Mouse (Mus musculus): ENCODE measurements around the gene Etfa. TPM values are rescaled to one million over a fixed set of nuclear protein-coding genes. Genes with fewer than 3 reads are reported as not detected.

Etfa gene
- total RNA-seq (2021): 100 to 1,000 TPM; 212 to 213 TPM
- long read RNA-seq, experiment 1, transcript Etfa-201 (12 exons, 1,392 nt): major isoform, 290 of 333 reads
- long read RNA-seq, experiment 1, partial matches to known transcripts: 24 of 333 reads
- long read RNA-seq, experiment 1, other reads (novel, unspliced or antisense): 19 of 333 reads
- long read RNA-seq, experiment 2, transcript Etfa-201 (12 exons, 1,392 nt): major isoform, 279 of 321 reads
- long read RNA-seq, experiment 2, partial matches to known transcripts: 28 of 321 reads
- long read RNA-seq, experiment 2, other reads (novel, unspliced or antisense): 14 of 321 reads

DNA sequence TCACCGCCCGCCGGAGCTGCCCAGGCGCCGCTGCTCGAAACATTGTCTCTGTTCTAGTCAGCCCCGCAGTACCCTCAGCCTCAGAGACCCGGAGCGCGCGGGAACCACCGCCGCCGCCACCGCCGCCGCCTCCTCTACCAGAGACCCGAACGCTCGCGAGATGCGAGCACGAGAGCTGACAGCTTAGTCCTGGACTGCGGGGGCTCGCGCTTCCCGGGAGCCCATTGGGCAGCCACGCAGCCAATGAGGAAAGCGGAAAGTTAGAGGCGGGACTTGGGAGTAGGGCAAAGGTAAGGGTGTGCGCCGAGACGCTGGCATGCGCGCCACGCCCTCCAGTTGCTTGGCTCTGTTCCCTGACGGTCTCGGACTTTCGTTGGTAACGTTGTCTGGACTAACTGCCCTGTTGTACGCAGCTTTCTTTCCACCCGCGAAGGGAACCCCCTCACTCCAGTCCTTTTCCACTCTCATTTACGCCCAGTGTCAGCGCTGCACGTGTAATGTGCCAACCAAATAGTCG, at the start of gene Etfa:
TSS of gene Etfa (minus strand) at position 217 of the 517 bp plus-strand sequence.
- peak; percentile 85 to 94 for DNase-seq (ENCODE audit: low spot score in 2 of 2)

DNA sequence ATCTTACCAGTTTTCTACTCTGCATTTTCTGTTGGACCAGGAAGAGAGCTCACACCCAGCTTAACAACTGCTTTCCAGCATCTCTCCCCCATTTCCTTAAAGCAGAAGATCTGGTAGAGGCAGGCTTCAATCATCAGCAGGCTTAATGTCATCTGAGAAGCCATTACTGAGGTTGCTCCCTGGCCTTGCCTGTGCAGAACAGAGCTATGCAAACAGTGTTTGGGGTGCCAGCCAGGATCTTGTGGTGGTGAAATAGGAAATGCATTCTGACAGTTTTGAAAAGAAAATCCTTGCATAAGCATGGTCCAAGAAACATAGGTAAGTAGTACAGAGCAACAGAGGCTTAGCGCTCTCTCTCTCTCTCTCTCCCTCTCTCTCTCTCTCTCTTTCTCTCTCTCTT, 48.9 kb upstream of the Etfa start:
- DNase-seq (ENCODE audit: low spot score in 2 of 2): no peak

DNA sequence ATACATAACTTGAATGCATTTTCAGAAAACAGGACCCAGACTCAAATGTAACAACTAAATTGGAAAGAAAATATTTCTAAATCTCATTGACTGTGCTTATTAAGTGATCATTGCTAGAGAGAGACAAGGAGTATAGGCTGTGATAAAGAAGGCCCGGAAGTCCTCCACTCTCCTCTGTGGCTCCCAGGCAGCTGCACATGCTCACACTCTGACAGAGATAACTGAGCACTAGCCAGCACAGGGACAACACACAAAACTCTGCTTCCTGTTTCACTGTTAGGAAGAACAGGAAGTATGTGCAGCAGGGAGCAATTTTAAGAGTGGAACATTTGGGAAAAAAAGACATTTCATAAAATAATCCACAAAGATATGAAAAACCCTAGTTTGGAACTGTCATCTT, 42.9 kb upstream of the Etfa start:
- no peak for DNase-seq (ENCODE audit: low spot score in 2 of 2)

DNA sequence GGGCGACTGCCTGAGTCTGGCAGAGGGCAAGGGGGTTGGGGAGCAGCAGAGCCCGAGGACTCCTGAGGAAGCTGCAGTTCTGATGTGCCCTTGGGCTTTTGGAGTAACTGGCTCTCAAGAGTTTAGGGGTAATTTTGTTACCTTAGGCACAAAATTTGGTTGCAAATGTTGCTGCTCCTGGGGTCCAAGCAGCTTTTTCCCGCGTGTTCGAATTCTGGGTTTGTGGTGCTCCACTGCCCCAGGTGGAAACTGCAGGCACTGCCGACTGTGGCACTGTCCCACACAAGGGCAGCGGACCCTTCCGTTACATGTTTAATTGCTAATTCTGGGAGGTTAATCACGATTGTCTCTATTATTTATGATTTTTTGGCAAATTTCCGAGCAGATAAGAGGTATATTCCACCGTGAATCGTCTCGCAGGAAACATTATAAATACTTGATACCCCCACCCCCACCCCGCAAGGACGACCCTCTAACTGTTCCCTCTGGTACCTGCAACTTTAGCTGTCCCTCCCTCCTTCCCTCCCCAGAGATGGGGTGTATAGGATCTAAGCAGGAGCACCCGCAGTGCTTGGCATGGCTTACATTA, 37.4 kb upstream of the Etfa start:
- DNase-seq (ENCODE audit: low spot score in 2 of 2): no peak

DNA sequence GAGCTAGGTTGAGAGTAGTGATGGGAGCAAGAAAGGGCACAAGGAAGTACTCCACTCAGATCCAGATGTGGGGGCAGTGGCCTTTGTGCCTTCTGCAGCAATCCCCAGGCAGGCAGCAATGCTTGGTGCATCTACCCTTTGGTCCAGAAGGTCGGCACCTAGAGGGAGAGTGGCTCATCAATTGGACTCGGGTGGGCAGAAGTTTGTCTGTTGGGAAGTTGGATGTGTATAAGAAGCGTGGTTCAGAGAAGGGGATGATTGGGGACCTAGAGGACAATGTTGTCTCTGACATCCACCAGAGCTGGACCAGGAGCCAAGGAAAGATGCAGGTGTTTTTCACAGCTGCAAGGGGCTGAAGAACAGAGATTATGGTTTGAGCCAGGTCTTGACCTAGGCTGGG, 36.8 kb upstream of the Etfa start:
- no peak for DNase-seq (ENCODE audit: low spot score in 2 of 2)

DNA sequence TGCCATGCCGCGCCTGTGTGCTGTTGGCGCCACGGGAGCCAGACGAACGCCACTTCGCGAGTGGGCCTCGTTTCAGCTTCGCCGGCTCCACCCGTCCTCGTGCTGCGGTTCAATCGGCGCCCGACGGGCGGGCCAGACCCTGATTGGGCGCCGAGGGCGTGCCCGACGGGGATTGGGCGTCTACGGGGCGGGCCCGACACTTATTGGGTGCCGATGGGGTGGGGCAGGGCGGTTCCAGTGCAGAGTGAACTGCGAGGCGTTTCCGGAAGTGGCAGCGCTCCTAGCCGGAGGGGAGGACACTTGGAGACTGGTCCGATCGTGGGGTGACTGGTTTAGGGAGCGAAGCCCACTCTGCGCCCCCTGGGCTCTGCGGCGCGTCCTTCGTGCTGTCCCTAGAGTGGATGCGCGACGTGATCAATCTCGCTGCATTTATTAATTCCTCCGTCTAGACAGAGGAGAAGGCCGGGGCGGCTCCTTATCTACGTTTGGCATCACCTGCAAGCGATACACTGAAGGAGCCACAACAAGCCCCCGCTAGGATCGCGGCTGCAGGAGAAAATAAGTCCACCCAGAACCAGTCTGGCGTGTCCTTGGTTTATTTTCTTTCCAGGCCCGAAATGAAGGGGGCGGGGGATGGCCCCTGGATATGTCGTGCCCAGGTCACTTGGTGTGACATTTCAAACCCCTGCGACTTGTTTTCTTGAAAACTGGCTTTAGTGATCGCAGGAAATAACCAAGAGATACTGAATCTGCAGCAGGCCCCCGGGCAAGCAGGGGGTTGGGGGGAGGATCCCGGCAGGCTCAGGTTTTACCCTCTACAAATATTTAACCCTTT, 34.4 kb upstream of the Etfa start:
- peak in 1 of 2 experiments; percentile 40 for DNase-seq (ENCODE audit: low spot score in 2 of 2)

DNA sequence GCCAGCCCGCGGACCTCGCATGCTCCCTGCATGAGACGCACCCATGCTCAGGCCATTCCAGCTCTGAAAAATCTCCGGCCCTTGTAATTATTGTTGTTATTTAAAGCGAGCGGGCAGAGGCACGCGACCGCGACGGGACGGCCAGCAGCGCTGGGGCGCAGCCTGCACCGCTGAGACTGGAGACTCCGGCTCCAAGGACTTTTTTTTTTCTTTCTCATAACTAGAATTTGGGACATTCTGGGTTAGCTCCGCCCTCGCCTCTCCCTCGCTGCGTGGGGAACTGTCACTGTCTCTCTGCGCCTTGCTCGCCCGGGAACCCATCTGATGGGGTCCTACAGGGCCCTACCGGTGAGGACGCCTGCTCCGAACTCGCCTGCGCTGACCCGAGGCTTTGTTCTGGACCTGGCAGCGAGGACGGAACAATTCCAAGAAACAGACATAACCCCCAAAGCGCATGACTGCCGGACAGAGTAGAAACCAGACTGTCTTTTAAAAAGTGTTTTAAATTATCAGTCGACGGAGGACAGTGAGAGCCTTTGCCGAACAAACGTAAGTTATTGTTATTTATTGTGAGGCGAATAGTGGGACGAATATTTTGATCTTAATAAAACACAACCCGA, 33.6 kb upstream of the Etfa start:
- peak in 1 of 2 experiments; percentile 17 for DNase-seq (ENCODE audit: low spot score in 2 of 2)

DNA sequence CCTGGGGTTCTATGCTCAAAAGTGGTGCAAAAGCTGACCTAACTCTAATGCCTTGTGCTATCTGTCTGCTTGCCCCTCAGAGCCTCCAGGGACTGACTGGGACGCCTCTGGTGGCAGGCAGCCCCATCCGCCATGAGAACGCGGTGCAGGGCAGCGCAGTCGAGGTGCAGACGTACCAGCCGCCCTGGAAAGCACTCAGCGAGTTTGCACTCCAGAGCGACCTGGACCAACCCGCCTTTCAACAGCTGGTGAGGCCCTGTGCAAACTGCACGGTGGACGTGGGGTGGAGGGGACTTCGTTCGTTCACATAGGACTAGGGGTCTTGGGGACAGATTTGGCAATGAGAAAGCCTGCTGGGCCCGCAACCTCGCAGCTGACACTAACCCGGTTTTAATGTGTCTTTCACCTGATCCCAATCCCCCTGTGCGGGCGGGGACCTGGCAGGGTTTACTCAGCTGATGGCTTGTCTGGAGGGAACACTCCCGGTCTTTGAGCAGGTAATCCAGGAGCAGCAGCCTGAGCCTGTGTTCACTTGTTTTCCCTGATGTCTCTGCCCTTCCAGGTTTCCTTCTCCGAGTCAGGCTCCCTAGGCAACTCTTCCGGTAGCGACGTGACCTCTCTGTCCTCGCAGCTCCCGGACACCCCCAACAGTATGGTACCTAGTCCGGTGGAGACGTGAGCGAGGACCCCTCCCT, 33.0 kb upstream of the Etfa start:
- DNase-seq (ENCODE audit: low spot score in 2 of 2): peak in 1 of 2 experiments; percentile 28

DNA sequence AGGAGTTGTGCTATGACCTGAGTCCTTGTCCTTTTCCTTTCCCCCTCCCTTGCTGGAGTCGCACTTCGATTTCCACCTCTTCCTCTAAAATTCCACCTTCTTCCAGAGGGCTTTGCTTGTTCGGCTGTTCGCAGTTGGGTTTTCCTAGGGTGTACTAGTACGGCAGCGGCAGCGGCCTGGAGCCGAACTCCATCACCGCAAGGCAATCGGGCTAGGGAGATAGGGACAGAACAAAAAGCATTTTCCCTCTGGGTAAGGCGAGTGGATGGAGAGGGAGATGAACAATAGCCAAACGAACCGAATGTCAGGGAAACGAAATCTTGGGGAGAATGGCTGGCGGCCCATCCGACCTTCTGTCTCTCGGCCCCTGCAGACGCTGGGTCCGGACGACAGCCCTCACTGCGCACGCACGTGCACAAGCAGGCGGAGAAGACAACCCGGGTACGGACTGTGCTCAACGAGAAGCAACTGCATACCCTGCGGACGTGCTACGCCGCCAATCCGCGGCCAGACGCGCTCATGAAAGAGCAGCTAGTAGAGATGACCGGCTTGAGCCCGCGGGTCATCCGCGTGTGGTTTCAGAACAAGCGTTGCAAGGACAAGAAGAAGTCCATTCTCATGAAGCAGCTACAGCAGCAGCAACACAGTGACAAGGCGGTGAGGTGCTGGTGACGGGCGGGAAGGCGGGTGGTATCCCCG, 31.8 kb upstream of the Etfa start:
- DNase-seq (ENCODE audit: low spot score in 2 of 2): peak in 1 of 2 experiments; percentile 40

DNA sequence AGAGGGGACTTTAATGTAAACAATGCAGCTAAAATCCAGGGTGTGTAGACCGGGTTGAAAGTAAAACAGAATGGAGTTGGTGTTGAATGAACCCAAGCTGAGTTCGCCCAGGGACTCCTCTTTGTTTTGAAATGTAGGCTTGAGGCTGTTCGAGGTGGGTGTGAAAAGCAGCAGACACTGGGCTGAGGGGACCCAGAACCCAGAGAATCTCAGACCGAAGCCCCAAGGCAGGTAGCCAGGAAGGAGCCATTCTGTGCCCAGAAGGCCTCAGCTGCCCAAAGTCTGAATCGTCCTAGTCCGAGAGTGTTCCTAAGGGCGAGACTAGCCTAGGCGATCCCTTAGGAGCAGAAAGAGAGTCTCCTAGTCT, 31.3 kb upstream of the Etfa start:
- DNase-seq (ENCODE audit: low spot score in 2 of 2): no peak

DNA sequence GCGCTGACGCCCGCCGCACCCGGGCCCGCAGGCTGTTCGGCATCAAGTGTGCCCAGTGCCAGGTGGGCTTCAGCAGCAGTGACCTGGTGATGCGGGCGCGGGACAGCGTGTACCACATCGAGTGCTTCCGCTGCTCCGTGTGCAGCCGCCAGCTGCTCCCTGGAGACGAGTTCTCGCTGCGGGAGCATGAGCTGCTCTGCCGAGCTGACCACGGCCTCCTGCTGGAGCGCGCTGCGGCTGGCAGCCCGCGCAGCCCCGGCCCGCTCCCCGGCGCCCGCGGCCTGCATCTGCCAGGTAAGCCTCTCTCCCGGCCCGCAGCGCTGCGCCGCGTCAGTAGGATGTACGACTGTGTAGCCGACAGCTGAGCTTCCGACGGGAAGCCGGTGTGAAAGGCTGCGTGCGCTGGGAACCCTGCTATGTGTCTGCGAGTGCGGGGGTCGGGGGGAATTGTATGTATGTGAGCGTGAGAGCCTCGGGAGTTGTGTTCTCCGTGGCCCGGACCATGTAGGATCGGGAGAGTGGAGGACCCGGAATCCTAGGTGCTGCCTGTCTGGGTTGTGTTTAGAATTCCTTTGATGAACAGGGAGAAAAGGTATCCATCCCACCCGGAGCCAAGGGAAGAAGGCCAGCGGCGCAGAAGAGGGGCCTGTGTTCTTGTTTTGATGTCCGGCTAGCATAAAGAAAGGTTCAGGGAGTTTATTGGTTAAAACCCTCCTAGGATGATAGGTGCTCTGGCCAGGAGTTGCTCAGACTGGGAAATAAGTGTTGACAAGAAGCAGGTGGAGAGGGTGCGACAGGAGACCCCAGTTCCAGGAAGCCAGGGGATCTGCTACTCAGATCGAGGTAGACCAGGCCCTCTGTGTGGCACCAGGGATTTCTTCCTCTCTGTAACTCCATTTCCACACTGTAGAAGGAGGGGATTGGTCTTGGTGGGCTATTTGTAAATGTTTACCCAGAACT, 30.6 kb upstream of the Etfa start:
- no peak for DNase-seq (ENCODE audit: low spot score in 2 of 2)

DNA sequence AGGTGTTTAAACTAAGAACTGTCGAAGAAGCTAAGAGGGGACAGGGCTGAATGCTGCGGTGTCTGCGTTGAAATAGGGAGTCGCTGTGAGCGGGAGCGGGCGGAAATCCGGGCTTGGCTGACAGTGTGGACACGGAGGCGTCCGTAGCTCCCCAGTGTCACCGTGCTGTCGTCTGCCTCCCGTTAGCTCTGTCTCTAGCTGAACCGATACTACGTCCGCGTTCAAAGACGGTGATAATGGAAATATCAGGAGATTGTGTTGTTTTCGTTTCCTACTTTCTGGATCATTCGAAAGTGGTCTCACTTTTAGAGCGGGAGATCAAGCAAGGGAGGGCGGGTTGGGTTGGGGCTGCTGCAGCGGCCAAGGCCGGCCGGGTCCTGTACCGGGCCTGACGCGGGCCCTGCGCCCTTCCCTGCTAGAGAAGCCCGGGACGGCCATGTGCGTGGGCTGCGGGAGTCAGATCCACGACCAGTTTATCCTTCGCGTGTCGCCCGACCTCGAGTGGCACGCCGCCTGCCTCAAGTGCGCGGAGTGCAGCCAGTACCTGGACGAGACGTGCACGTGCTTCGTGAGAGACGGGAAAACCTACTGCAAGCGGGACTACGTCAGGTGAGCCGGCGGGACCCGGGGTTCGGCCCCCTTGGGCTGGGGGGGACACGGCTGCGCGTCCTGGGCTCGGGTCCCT, 29.8 kb upstream of the Etfa start:
- DNase-seq (ENCODE audit: low spot score in 2 of 2): peak; percentile 33 to 39

DNA sequence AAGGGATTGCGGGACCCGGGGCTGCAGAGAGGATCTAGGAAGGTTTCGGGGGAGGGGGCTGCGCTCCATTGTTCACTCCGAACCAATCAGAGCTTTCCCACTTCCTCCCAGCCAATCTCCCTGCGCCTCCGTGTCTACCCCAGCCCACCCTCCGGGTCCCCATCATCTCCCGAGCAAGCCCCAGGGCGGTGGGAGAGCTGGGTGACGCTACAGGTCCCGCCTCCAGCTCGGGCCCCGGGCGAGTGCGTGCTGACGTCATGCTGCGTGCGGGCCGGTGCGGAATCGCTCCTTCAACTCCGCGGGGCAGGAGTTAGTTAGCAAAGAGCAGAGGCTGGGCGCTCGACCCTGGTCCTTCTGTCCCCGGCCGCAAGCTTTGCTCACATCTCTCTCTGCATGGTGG, 28.8 kb upstream of the Etfa start:
- peak; percentile 28 to 48 for DNase-seq (ENCODE audit: low spot score in 2 of 2)

DNA sequence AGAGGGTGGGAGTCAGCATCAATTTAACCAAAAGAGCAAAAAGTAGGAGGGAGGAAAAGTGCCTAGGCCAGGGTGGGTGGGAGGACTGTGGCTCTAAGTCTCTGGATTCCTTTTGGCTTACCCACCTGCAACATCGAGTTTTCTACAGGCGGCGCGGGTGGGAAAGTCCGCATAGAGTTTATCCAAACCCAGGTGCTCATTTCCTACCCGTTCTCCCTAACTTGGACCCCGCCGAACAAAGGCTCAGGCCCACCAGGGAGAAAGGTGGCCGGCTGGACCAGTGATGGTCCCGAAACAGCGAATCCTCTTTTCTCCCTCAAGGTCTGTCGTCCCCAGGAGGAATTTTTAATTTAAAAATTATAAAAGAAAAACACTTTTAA, 28.3 kb upstream of the Etfa start:
- DNase-seq (ENCODE audit: low spot score in 2 of 2): no peak

DNA sequence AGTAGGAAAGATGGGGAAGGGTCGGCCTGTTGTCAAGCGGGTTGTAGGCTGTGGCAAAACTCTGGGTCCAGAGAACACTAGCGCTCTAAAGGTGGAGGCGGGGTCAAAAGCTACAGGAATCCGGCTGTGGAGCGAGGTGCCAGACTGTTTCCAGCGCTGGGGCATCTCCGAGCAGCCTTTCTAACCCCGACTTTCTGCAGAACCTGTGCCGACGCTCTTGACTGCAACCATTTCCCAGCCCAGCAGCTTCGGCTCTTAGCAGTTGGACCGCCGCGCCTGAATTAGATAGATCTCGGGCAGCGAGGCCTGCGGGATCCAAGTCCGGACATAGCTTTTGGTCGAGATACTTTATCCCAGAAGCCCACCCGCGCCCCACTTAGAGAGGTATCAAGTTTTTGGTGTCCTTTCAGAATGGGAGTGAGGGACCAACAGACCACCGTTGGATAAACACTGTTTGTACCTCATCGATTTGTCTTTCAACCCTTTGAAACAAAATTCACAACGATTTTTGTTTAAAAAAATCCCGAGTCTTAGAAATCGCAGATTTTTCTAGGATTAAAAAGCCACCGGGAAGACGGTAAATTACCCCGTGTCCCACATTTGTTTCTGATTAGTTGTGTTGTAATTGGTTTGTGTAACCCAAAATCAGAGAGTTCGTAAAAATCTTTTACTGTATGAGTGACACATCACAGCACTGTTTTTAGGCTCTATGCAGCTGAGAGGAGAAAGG, 27.8 kb upstream of the Etfa start:
- DNase-seq (ENCODE audit: low spot score in 2 of 2): no peak

DNA sequence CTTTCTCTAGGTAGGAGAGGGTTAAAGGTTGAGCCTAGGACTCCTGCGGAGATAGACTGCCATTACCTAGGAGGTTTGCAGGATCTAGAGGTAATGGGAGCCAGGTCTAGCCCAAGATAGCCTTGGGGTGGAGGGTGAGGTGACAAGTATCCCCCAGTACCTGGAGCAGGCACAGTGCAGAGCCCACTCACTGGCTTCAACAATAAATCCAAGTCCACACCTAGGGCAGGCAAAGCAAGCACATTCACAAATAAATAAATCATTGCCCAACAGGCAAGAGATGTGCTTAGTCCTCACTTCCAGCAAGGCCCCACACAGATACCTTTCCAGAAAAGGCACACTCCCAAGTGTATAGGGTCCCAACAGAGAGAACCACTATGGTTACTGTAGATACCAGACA, 27.0 kb upstream of the Etfa start:
- DNase-seq (ENCODE audit: low spot score in 2 of 2): no peak

DNA sequence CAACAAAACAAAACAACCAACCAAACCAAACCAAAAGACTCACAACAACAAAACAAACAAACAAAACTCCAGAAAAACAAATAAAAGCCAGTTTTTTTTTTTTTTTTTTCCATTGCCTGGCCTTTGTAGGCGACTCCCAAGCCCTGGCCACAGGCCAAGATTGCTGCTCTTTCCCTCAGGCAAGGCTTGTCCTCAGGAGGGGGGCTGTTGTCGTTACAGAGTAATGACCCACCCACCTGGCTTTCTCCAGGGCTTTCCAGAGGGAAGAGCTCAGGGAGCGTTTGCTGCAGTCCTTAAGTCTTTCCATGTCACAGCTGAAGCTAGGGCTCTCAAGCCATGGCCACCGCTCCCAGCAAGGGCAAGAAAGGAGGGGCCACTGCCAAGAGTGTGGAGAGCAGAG, 26.3 kb upstream of the Etfa start, which contains the start of gene Isl2:
TSS of gene Isl2 (plus strand) at position 296 of the 400 bp plus-strand sequence.
- DNase-seq (ENCODE audit: low spot score in 2 of 2): no peak

DNA sequence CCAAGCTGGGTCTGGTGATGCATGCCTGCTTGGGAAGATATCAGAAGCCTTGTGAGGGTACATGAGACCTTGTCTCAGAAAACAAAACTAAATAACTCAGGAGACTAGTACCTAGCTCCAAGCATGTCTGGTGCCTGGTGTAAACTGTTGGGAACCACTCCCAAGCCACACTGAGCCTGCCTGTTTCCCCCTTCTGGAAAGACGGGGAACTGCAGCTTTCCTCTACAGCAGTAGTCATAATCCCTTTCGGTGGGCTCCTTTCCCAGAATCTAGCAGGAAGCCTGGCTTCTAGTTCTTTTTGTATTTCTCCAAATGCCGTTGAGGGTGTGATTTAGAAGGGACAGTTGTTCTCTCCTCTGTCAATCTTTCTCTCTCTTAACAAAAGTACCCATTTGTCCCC, 23.9 kb upstream of the Etfa start:
- DNase-seq (ENCODE audit: low spot score in 2 of 2): peak in 1 of 2 experiments; percentile 77

Data from gastrocnemius, postnatal 4 days (tissue).